Mouse (Mus musculus) adrenal gland, adult (tissue): ENCODE measurements at regions not wholly inside any gene's neighbourhood (a gene's known extent, or its start where the extent isn't known, plus 50 kb on each side); places are given as distances from the start of the nearest gene placed in this dataset.

Source experiments
- DNase-seq, 2 experiments: peaks; one replicate each; pipeline ENCODE4 v3.0.0; 2022 to 2023; ENCODE audit warnings: low spot score in 1 of 2; ENCODE audit not compliant: inconsistent age in 2 of 2

GRCm38 (mm10) chr2:179192906-179193496 is 249.2 kb upstream of the Cdh4 start:
- DNase-seq: no peak

GRCm38 (mm10) chr2:179193507-179194160 is 248.6 kb upstream of the Cdh4 start:
- DNase-seq: peak; percentile 67 to 85

GRCm38 (mm10) chr2:179197471-179197870 is 244.8 kb upstream of the Cdh4 start:
- no peak for DNase-seq

- DNase-seq: peak in 1 of 2 experiments; percentile 30
Observed at GRCm38 (mm10) chr2:179200495-179200894, 241.7 kb upstream of the Cdh4 start.

- DNase-seq: no peak
Observed at GRCm38 (mm10) chr2:179210164-179210805, 231.9 kb upstream of the Cdh4 start.

- DNase-seq: no peak
Observed at GRCm38 (mm10) chr2:179216773-179217172, 225.5 kb upstream of the Cdh4 start.

GRCm38 (mm10) chr2:179228096-179228495 is 214.1 kb upstream of the Cdh4 start:
- DNase-seq: no peak

- no peak for DNase-seq
Observed at GRCm38 (mm10) chr2:179231708-179232354, 210.4 kb upstream of the Cdh4 start.

- no peak for DNase-seq
Observed at GRCm38 (mm10) chr2:179238166-179238565, 204.1 kb upstream of the Cdh4 start.

- no peak for DNase-seq
Observed at GRCm38 (mm10) chr2:179260892-179261291, 181.3 kb upstream of the Cdh4 start.

GRCm38 (mm10) chr2:179263888-179264287 is 178.3 kb upstream of the Cdh4 start:
- no peak for DNase-seq

- DNase-seq: no peak
Observed at GRCm38 (mm10) chr2:179265436-179265835, 176.8 kb upstream of the Cdh4 start.

GRCm38 (mm10) chr2:179277204-179277886 is 164.9 kb upstream of the Cdh4 start:
- no peak for DNase-seq

- DNase-seq: no peak
Observed at GRCm38 (mm10) chr2:179277887-179278282, 164.3 kb upstream of the Cdh4 start.

- DNase-seq: peak in 1 of 2 experiments; percentile 53
Observed at GRCm38 (mm10) chr2:179282276-179282675, 160.0 kb upstream of the Cdh4 start.

GRCm38 (mm10) chr2:179290394-179290793 is 151.8 kb upstream of the Cdh4 start:
- DNase-seq: peak in 1 of 2 experiments; percentile 28

- DNase-seq: peak; percentile 5 to 54
Observed at GRCm38 (mm10) chr2:179291046-179291563, 151.1 kb upstream of the Cdh4 start.

- DNase-seq: no peak
Observed at GRCm38 (mm10) chr2:179291958-179292357, 150.3 kb upstream of the Cdh4 start.

- peak in 1 of 2 experiments; percentile 29 for DNase-seq
Observed at GRCm38 (mm10) chr2:179292566-179292965, 149.7 kb upstream of the Cdh4 start.

GRCm38 (mm10) chr2:179293114-179293513 is 149.1 kb upstream of the Cdh4 start:
- no peak for DNase-seq

GRCm38 (mm10) chr2:179297057-179297456 is 145.2 kb upstream of the Cdh4 start:
- no peak for DNase-seq
